Mouse (Mus musculus) urinary bladder, postnatal 25 days (tissue): ENCODE results near the gene Nmral1.
"Not testable (repeated sequence)": the region's sequence is repeated elsewhere in the genome, so short reads cannot be mapped to it uniquely, and the experiment has no call there.

Source experiments
- DNase-seq: peaks from one replicate; pipeline ENCODE4 v3.0.0; 2022; ENCODE audit warnings: low spot score

Nmral1 gene

DNA sequence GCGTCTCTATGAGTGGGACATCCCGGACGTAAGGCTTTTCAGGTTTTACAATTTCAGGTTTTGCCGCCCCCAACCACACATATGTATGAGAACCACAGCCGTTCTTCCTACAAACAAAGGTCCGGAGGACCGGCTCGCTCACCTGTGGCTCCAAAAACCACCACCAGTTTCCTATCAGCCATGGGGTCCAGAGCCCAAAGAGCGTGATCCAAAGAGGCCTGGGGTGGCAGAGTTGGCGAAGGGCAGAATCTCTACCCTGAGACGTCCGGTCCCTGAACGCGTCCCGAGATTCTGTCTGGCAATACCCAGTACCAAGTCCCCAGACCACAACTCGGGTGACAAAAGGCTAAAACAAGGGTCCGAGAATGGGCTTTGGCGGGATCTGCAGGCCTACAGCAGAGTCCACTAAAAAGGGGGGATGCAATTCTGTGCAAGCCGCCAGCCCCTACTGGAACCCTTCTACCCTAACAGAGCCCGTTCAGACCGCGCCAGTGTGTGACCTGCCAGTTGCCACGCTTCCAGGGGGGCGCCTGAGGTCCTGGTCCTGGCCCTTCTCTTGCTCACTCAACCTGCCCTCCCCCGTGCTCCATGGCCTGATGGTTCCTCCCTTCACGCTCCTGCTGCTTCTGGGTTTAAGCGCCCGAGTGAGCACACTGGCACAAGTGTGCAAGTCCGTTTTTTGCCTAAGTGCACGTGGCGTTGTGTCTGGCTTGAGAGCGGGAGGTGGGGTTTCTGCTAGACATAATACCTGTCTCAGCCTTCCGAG lies at the start of gene Nmral1:
TSS of gene Nmral1 (minus strand) at position 604 of the 766 bp plus-strand sequence.
- peak; percentile 34 for DNase-seq

- no peak for DNase-seq
Observed at GRCm38 (mm10) chr16:4768719-4769118, 49.6 kb upstream of the Nmral1 start.

GRCm38 (mm10) chr16:4767012-4767790 lies 48.0 kb upstream of the Nmral1 start:
- no peak for DNase-seq

GRCm38 (mm10) chr16:4765852-4766251 lies 46.7 kb upstream of the Nmral1 start:
- DNase-seq, result no peak

DNA sequence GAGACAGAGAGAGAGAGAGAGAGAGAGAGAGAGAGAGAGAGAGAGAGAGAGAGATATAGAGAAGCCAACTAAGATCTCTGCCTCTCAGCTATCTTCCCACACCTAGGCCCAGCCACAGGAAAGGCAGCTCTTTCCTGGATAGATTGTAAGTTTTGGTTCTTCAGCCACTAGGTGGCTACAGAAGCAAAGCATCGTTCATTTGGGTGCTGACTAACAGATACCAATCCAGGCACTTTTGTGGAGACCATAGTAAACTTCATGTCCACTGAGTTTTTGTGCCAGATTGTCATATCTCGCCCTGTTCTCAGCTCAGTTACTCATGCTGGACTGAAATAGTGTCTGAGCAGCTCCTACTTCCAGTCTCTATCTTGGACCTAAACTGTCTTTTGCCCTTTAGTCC lies 44.1 kb upstream of the Nmral1 start:
- DNase-seq, result no peak

GRCm38 (mm10) chr16:4762437-4762836 lies 43.3 kb upstream of the Nmral1 start:
- no peak for DNase-seq

- not testable (repeated sequence) for DNase-seq
Observed at GRCm38 (mm10) chr16:4756660-4757335, 37.6 kb upstream of the Nmral1 start.

DNA sequence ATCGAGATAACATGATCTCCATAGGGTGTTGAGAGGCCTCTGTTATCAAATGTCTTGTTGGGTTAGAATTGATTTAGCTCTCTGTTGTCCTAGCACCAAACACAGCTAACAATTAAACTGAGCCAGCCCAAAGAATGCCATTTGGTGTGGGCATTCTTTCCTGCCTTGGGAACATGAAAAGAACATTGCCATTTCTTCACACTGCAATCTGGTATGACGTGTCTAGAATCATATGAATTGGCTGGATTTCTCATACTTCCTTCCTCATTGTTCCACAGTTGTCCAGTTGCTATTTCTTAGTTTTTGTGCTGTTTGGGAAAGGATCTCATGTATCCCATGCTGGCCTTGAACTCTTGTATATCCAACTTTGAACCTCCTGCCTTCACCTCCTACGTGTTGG lies 34.9 kb upstream of the Nmral1 start:
- DNase-seq, result no peak

DNA sequence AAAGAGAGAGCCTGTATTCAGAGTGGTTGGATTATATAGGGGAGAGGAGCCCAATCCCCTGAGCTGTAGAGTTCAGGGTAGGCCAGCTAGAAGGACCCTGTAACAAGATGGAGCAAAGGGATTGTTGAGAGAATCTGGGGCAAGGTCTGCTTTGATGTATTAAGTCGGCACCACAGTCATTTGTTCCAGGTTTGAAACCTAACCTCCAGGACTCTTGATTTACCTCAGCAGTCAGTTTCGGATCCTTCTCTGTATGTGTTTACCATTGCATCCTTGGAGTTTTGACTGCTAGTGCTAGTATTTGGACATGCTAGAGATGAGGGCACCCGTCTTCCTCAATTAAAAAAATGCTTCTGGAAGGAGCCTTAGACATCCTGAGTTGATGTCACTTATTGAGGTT lies 33.0 kb upstream of the Nmral1 start:
- no peak for DNase-seq

DNA sequence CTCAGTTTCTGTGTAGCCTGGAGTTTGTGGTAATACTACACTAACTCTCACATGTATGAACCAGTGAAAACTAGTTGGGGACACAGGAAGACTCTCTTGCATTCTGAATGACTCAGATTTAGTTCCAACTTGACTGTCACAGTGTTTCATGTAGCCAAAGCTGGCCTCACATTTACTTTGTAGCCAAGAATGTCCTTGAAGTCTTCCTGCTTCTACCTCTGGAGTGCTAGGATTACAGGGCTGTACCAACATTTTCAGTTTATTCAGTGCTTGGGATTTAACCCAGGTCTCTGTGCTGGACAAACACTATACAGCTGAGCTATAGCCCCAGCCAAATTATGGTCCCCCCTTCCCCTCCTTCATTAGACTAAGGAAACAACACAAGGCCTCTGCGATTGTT lies 23.0 kb upstream of the Nmral1 start:
- DNase-seq, result no peak

DNA sequence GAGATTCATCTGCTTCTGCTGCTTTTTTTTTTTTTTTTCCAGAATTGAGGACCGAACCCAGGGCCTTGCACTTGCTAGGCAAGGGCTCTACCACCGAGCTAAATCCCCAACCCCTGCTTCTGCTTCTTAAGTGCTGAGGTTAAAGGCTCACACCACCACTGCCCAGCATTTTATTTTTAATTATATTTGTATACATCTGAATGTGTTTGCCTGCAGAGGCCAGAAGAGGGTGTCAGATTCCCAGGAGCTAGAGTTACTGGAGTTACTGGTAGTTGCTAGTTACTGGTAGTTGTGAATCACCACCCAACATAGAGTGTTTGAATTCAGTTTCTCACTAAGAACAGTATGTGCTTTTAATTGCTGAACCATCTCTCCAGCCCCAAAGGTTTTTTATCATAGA lies 20.8 kb upstream of the Nmral1 start:
- no peak for DNase-seq

DNA sequence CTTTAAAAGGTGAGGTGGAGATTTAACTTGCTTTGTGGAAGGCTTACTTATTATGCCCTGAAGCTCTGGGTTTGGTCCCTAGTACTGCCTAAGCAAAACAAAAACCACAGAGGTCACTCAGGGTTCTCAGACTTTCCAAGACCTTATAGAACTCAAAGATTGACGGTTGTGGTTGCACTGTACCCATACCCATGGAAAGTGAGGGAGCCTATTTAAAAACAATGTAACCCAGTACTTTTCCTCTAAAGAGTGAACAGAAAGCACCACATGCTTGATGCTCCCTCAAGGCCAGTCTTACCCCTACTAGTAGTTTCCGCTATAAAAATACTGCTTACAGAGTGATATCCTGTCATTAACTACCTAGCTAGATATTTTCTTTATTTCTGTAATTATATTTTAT lies 17.1 kb upstream of the Nmral1 start:
- DNase-seq, result no peak

- DNase-seq, result no peak
Observed at GRCm38 (mm10) chr16:4730776-4731358, 11.7 kb upstream of the Nmral1 start.

DNA sequence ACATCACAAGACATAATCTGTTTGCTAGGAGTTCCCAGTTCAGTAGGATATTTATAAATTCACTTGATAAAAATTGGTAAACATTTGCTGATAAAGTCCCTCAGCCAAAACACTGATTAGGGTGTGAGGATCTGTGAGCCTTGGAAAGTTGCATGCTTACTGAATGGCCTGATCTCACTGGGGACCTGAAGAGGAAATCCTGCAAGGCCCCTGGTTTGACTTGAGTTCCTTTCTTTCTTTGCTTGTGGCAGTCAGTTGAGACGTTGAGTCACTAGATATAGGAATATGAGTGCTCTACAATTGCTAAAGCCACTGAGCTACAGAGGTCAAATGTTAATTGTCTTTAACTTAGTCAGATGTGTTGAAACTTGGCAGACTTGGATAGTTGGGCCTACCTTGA lies 8.8 kb upstream of the Nmral1 start:
- no peak for DNase-seq

- DNase-seq, result no peak
Observed at GRCm38 (mm10) chr16:4727526-4727925, 8.4 kb upstream of the Nmral1 start.

DNA sequence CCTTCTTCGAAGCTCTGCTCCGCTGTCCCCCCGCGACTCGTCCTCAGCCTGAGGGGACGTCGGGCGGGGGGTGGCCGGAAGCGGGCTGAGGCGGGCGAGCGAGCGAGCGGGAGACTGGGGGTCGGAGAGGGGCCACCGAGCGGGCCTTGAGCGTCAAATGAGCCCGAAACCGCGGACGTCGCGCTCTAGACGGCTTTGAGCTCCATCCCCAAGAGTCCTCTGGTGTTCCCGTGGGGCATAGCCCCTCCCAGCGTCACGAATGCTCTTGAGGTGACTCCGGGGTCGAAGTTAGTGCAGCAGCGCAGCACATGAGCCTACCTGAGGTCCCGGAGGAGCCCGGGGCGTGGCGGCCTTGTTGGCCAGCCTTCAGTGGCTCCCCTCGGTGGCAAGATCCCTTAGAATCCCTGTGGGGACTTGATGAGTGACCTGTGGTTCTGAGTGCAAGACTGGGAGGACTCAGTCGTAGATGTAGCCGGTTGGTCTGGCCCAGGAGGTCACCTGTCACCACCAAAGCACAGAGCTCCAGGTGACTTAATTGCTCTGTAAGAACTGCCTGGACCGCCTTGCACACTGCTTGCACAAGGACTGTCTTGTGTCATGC lies 7.5 kb upstream of the Nmral1 start:
- no peak for DNase-seq

- DNase-seq, result peak; percentile 96
Observed at GRCm38 (mm10) chr16:4725780-4726527, 6.8 kb upstream of the Nmral1 start, which contains the start of gene Hmox2. Gene Hmox2 (plus strand): TSS chr16:4726361.

- no peak for DNase-seq
Observed at GRCm38 (mm10) chr16:4725266-4725665, 6.1 kb upstream of the Nmral1 start.

GRCm38 (mm10) chr16:4722915-4723209 lies 3.7 kb upstream of the Nmral1 start:
- no peak for DNase-seq

DNA sequence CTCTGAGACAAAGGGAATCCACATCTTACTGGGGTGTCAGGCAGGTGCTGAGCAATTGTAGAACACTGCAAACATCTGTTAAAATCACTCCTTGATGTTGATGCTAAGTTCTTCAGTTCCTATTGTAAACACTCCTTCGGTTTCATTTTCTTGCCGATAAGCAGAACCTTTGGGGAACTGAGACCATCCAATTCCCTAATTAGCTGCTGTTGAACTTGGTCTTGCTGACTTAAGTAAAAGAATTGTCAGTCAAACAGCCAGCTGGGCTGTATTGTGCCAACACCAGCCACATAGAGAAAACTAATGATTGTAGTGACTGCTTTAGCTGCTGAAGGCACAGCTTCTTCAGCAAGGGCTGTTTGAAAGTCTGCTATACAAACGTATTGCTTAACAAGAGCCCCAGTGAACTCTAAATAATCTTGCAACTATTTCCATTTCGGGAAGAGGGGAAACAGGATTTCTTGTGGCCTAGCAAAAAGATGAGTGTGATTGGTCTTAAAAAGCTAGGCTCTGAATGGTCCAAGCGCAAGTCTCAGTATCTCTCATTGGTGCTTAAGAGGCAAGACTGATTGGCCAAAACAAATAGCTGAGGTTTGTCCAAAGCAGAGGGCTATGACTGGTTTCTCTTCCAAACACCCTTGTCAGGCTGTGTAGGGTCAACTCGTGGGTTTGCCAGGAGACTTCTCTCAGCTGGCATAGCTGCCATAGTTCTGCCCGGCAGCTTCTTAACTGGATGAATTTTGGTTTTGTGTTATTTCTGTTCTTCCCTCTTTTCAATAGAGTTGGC lies 3.2 kb upstream of the Nmral1 start:
- DNase-seq, result no peak

- no peak for DNase-seq
Observed at GRCm38 (mm10) chr16:4717866-4718265, 1.3 kb downstream of the Nmral1 start.
